Mouse (Mus musculus): ENCODE measurements at regions not wholly inside any gene's neighbourhood (a gene's known extent, or its start where the extent isn't known, plus 50 kb on each side); places are given as distances from the start of the nearest gene placed in this dataset.

GRCm38 (mm10) chr3:136993473-136993872 is 323.5 kb downstream of the Ppp3ca start:
- Histone ChIP-seq H3K27me3 (replicated peaks) (no peaks in the 10 kb centered on the region), H3K9me3 (no peaks in the 10 kb centered on the region), H3K4me1 (no peaks in the 10 kb centered on the region), H3K9ac (no peak overlapping the region), H3K36me3 (no peaks in the 10 kb centered on the region), H3K4me3 (replicated peaks) (no peak overlapping the region), H3K4me2 (no peak overlapping the region), H3K27ac (no peak overlapping the region)
- WGBS, result 46% methylated on average over 2 of the region's 2 CpGs
- ATAC-seq (ENCODE audit: insufficient read depth, low FRiP score, low read depth), result no peak

- ATAC-seq (ENCODE audit: insufficient read depth, low FRiP score, low read depth), result no peak
- H3K27ac ChIP-seq, result no peak overlapping the region
- no peak overlapping the region for H3K9ac ChIP-seq
- no peaks in the 10 kb centered on the region for H3K36me3 ChIP-seq
- H3K4me2 ChIP-seq, result no peak overlapping the region
- no peak overlapping the region for H3K4me3 ChIP-seq (replicated peaks)
- 86% methylated on average over 8 of the region's 8 CpGs for WGBS
- no peaks in the 10 kb centered on the region for H3K9me3 ChIP-seq
- no peaks in the 10 kb centered on the region for H3K4me1 ChIP-seq
- no peaks in the 10 kb centered on the region for H3K27me3 ChIP-seq (replicated peaks)
These were observed 324.6 kb downstream of the Ppp3ca start for GRCm38 (mm10) chr3:136994361-136995083.

- Histone ChIP-seq H3K9ac (no peak overlapping the region), H3K9me3 (no peaks in the 10 kb centered on the region), H3K27me3 (replicated peaks) (no peaks in the 10 kb centered on the region), H3K36me3 (no peaks in the 10 kb centered on the region), H3K4me2 (no peak overlapping the region), H3K27ac (no peak overlapping the region), H3K4me3 (replicated peaks) (no peak overlapping the region), H3K4me1 (no peaks in the 10 kb centered on the region)
- ATAC-seq (ENCODE audit: insufficient read depth, low FRiP score, low read depth), result no peak
- WGBS, result 89% methylated on average over 3 of the region's 3 CpGs
These were observed 325.8 kb downstream of the Ppp3ca start for GRCm38 (mm10) chr3:136995611-136996335.

GRCm38 (mm10) chr3:136996381-136996895 is 326.5 kb downstream of the Ppp3ca start:
- H3K4me2 ChIP-seq, result no peak overlapping the region
- H3K36me3 ChIP-seq, result no peaks in the 10 kb centered on the region
- 75% methylated on average over 5 of the region's 5 CpGs for WGBS
- no peak for ATAC-seq (ENCODE audit: insufficient read depth, low FRiP score, low read depth)
- H3K9ac ChIP-seq, result no peak overlapping the region
- H3K4me3 ChIP-seq (replicated peaks), result no peak overlapping the region
- H3K4me1 ChIP-seq, result no peaks in the 10 kb centered on the region
- no peaks in the 10 kb centered on the region for H3K9me3 ChIP-seq
- no peaks in the 10 kb centered on the region for H3K27me3 ChIP-seq (replicated peaks)
- H3K27ac ChIP-seq, result no peak overlapping the region

- H3K4me2 ChIP-seq, result no peak overlapping the region
- 61% methylated on average over 2 of the region's 2 CpGs for WGBS
- H3K9ac ChIP-seq, result no peak overlapping the region
- no peak overlapping the region for H3K27ac ChIP-seq
- no peak overlapping the region for H3K4me3 ChIP-seq (replicated peaks)
- H3K4me1 ChIP-seq, result no peaks in the 10 kb centered on the region
- no peaks in the 10 kb centered on the region for H3K9me3 ChIP-seq
- ATAC-seq (ENCODE audit: insufficient read depth, low FRiP score, low read depth), result no peak
- H3K27me3 ChIP-seq (replicated peaks), result no peaks in the 10 kb centered on the region
- no peaks in the 10 kb centered on the region for H3K36me3 ChIP-seq
These were observed 329.3 kb upstream of the Emcn start for GRCm38 (mm10) chr3:137011551-137011950.

GRCm38 (mm10) chr3:137014686-137015085 is 326.2 kb upstream of the Emcn start:
- Histone ChIP-seq H3K9ac (no peak overlapping the region), H3K27ac (no peak overlapping the region), H3K4me3 (replicated peaks) (no peak overlapping the region), H3K27me3 (replicated peaks) (no peaks in the 10 kb centered on the region), H3K36me3 (no peaks in the 10 kb centered on the region), H3K4me1 (no peaks in the 10 kb centered on the region), H3K9me3 (no peaks in the 10 kb centered on the region), H3K4me2 (no peak overlapping the region)
- ATAC-seq (ENCODE audit: insufficient read depth, low FRiP score, low read depth), result no peak
- 63% methylated on average over 2 of the region's 2 CpGs for WGBS

GRCm38 (mm10) chr3:137015199-137015598 is 325.7 kb upstream of the Emcn start:
- WGBS, result 77% methylated on average over 3 of the region's 3 CpGs
- Histone ChIP-seq H3K4me2 (no peak overlapping the region), H3K27me3 (replicated peaks) (no peaks in the 10 kb centered on the region)

GRCm38 (mm10) chr3:137019971-137020634 is 320.8 kb upstream of the Emcn start:
- Histone ChIP-seq H3K9me3 (no peaks in the 10 kb centered on the region), H3K4me2 (no peak overlapping the region), H3K4me1 (no peaks in the 10 kb centered on the region), H3K9ac (no peak overlapping the region), H3K4me3 (replicated peaks) (no peak overlapping the region), H3K27ac (no peak overlapping the region), H3K36me3 (no peaks in the 10 kb centered on the region), H3K27me3 (replicated peaks) (no peaks in the 10 kb centered on the region)
- no peak for ATAC-seq (ENCODE audit: insufficient read depth, low FRiP score, low read depth)
- WGBS, result 49% methylated on average over 3 of the region's 3 CpGs

More at GRCm38 (mm10) chr3:137015199-137015598, 325.7 kb upstream of the Emcn start:
- Histone ChIP-seq H3K4me3 (replicated peaks) (no peak overlapping the region), H3K9ac (no peak overlapping the region), H3K36me3 (no peaks in the 10 kb centered on the region), H3K27ac (no peak overlapping the region), H3K9me3 (no peaks in the 10 kb centered on the region), H3K4me1 (no peaks in the 10 kb centered on the region)
- ATAC-seq (ENCODE audit: insufficient read depth, low FRiP score, low read depth), result no peak

- H3K9me3 ChIP-seq, result no peaks in the 10 kb centered on the region
- H3K4me3 ChIP-seq (replicated peaks), result no peak overlapping the region
- no peak overlapping the region for H3K9ac ChIP-seq
- H3K4me2 ChIP-seq, result no peak overlapping the region
- no peaks in the 10 kb centered on the region for H3K36me3 ChIP-seq
- no peak for ATAC-seq (ENCODE audit: insufficient read depth, low FRiP score, low read depth)
- no peaks in the 10 kb centered on the region for H3K27me3 ChIP-seq (replicated peaks)
- no peak overlapping the region for H3K27ac ChIP-seq
- no peaks in the 10 kb centered on the region for H3K4me1 ChIP-seq
- WGBS, result 78% methylated on average over 2 of the region's 2 CpGs
These were observed 311.3 kb upstream of the Emcn start for GRCm38 (mm10) chr3:137029546-137029945.

GRCm38 (mm10) chr3:137032802-137033201 is 308.1 kb upstream of the Emcn start:
- Histone ChIP-seq H3K27ac (no peak overlapping the region), H3K9me3 (no peaks in the 10 kb centered on the region), H3K4me3 (replicated peaks) (no peak overlapping the region), H3K9ac (no peak overlapping the region), H3K4me1 (no peaks in the 10 kb centered on the region), H3K36me3 (no peaks in the 10 kb centered on the region), H3K4me2 (no peak overlapping the region), H3K27me3 (replicated peaks) (no peaks in the 10 kb centered on the region)
- WGBS, result 78% methylated on average over 2 of the region's 2 CpGs
- no peak for ATAC-seq (ENCODE audit: insufficient read depth, low FRiP score, low read depth)

- H3K27me3 ChIP-seq (replicated peaks), result no peaks in the 10 kb centered on the region
- no peak overlapping the region for H3K4me2 ChIP-seq
- no peak for ATAC-seq (ENCODE audit: insufficient read depth, low FRiP score, low read depth)
- 87% methylated on average over 8 of the region's 8 CpGs for WGBS
- no peak overlapping the region for H3K9ac ChIP-seq
- H3K9me3 ChIP-seq, result no peaks in the 10 kb centered on the region
- no peak overlapping the region for H3K4me3 ChIP-seq (replicated peaks)
- H3K36me3 ChIP-seq, result no peaks in the 10 kb centered on the region
- no peak overlapping the region for H3K27ac ChIP-seq
- no peaks in the 10 kb centered on the region for H3K4me1 ChIP-seq
These were observed 301.2 kb upstream of the Emcn start for GRCm38 (mm10) chr3:137039638-137040037.
